Mouse (Mus musculus) frontal cortex, adult (tissue): ENCODE results near the gene Ptafr.
"Not testable (repeated sequence)": the region's sequence is repeated elsewhere in the genome, so short reads cannot be mapped to it uniquely, and the experiment has no call there.

ENCODE experiments used
- ATAC-seq: cut with Nextera tagmentation; 2 replicates; pipeline ENCODE4 v1.9.2; 2017; ENCODE audit warnings: mild to moderate bottlenecking, moderate library complexity, mixed read lengths; ENCODE audit not compliant: low TSS enrichment

Ptafr gene

GRCm38 (mm10) chr4:132555550-132555949, 8.3 kb upstream of the Ptafr start:
- not testable (repeated sequence) for ATAC-seq

- no peak for ATAC-seq
Observed at GRCm38 (mm10) chr4:132563261-132563660, 606 bp upstream of the Ptafr start.

GRCm38 (mm10) chr4:132565089-132565747, 1.4 kb downstream of the Ptafr start:
- no peak for ATAC-seq

- ATAC-seq = no peak
Observed at GRCm38 (mm10) chr4:132567361-132567779, 3.5 kb downstream of the Ptafr start.

GRCm38 (mm10) chr4:132569115-132569514, 5.2 kb downstream of the Ptafr start:
- ATAC-seq = no peak

- ATAC-seq = no peak
Observed at GRCm38 (mm10) chr4:132571190-132571589, 7.3 kb downstream of the Ptafr start.

- no peak for ATAC-seq
Observed at GRCm38 (mm10) chr4:132573327-132573726, 9.5 kb downstream of the Ptafr start.

- ATAC-seq = no peak
Observed at GRCm38 (mm10) chr4:132574809-132575347, 11.0 kb downstream of the Ptafr start.

- no peak for ATAC-seq
Observed at GRCm38 (mm10) chr4:132583781-132584180, 19.9 kb downstream of the Ptafr start.

- no peak for ATAC-seq
Observed at GRCm38 (mm10) chr4:132584975-132585374, 21.1 kb downstream of the Ptafr start.

GRCm38 (mm10) chr4:132586282-132586681, 22.4 kb downstream of the Ptafr start:
- ATAC-seq = no peak

- no peak for ATAC-seq
Observed at GRCm38 (mm10) chr4:132588512-132588911, 24.6 kb downstream of the Ptafr start.

- no peak for ATAC-seq
Observed at GRCm38 (mm10) chr4:132590642-132591041, 26.8 kb downstream of the Ptafr start.

- ATAC-seq = no peak
Observed at GRCm38 (mm10) chr4:132592958-132593357, 29.1 kb downstream of the Ptafr start.

- ATAC-seq = no peak
Observed at GRCm38 (mm10) chr4:132594191-132594590, 30.3 kb downstream of the Ptafr start.

GRCm38 (mm10) chr4:132598861-132599260, 35.0 kb downstream of the Ptafr start:
- ATAC-seq = no peak

GRCm38 (mm10) chr4:132599764-132600163, 35.9 kb downstream of the Ptafr start:
- no peak for ATAC-seq

- no peak for ATAC-seq
Observed at GRCm38 (mm10) chr4:132600465-132600864, 36.6 kb downstream of the Ptafr start.

GRCm38 (mm10) chr4:132601242-132601641, 37.4 kb downstream of the Ptafr start:
- ATAC-seq = not testable (repeated sequence)

- ATAC-seq = no peak
Observed at GRCm38 (mm10) chr4:132603468-132603867, 39.6 kb downstream of the Ptafr start.

GRCm38 (mm10) chr4:132605816-132606215, 41.9 kb downstream of the Ptafr start:
- no peak for ATAC-seq

GRCm38 (mm10) chr4:132608147-132608546, 44.3 kb downstream of the Ptafr start:
- ATAC-seq = no peak

- ATAC-seq = no peak
Observed at GRCm38 (mm10) chr4:132610301-132610984, 46.6 kb downstream of the Ptafr start.
